Mouse (Mus musculus) cortical plate, adult 2 months (tissue): ENCODE results near the gene Ugt1a2. TPM values are rescaled to one million over a fixed set of nuclear protein-coding genes. Genes with fewer than 3 reads are reported as not detected.

Source experiments
- H3K27ac ChIP-seq: fragments of 200-500 bp; 2 replicates; pipeline ENCODE4 v1.5.1; 2012; ENCODE audit warnings: low read length, control low read depth, inconsistent platforms; ENCODE audit not compliant: insufficient read depth
- H3K4me1 ChIP-seq: fragments of 200-500 bp; 2 replicates; pipeline ENCODE4 v1.6.1; 2011; ENCODE audit warnings: low read length; ENCODE audit not compliant: control insufficient read depth, insufficient read depth
- H3K4me3 ChIP-seq: fragments of 200-500 bp; 2 replicates; pipeline ENCODE4 v1.5.1; 2011; ENCODE audit warnings: mild to moderate bottlenecking, low read length, control low read depth; ENCODE audit not compliant: insufficient read depth
- CTCF ChIP-seq: fragments of 200-500 bp; IDR thresholded peaks from 2 replicates; pipeline ENCODE4 v1.5.1; 2011; ENCODE audit warnings: mild to moderate bottlenecking, control low read depth, low read length; ENCODE audit not compliant: insufficient read depth; ENCODE audit errors: extremely low read depth
- POLR2A ChIP-seq: fragments of 200-500 bp; IDR thresholded peaks from 2 replicates; pipeline ENCODE4 v1.6.1; 2011; ENCODE audit warnings: mild to moderate bottlenecking, low read length, control low read depth; ENCODE audit not compliant: insufficient read depth; ENCODE audit errors: extremely low read depth
- polyA plus RNA-seq: library from polyadenylated mRNA; depleted of rRNA; stranded (reverse); fragments of >200 nt; gene quantifications from 2 replicates; pipeline ENCODE4 v1.2.3, GENCODE M21; 2012

Gene Ugt1a2
- polyA plus RNA-seq, 1 experiment, result not detected

DNA sequence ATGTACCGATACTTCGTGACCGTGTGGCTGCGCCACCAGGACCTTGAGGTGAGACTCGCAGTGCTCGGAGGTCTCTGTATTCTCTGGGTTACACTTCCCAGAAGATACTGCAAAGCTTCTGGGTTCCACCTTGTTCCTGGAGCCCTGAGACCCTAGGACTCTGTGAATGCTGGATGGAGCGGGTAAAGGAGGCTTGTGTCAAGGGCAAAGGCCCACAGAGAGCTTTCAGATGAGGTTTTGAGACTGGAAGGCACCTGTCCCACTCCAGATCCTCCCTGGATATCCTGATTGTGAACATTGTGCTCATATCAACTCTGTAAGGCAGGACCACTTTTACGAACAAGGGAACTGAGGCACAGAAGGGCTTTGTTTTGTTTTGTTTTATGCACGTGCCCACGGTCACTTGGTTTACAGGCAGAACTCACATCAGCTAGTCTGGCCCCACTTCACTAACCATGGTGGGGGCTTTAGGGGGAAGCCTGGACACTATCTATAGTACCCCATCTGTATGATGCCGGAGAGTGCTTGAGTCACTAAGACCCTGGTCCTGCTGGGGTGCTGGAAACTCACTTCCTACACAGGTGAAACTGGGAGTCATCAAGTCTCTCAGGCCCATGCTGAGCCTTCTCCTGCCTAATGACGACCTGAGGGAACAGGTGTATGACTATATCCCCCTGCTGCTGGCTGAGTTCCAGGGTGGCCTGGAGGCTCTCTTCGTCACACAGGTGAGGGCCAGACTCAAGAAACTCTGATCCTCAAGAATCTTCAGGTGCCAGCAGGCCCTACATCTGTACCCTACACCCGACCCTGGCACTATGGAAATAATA, 33.2 kb downstream of the Ugt1a2 start:
- Histone ChIP-seq H3K4me1 (no peaks in the 10 kb centered on the region), H3K4me3 (no peak overlapping the region), H3K27ac (no peak overlapping the region)
- TF ChIP-seq CTCF (no peak), POLR2A (no peak)

DNA sequence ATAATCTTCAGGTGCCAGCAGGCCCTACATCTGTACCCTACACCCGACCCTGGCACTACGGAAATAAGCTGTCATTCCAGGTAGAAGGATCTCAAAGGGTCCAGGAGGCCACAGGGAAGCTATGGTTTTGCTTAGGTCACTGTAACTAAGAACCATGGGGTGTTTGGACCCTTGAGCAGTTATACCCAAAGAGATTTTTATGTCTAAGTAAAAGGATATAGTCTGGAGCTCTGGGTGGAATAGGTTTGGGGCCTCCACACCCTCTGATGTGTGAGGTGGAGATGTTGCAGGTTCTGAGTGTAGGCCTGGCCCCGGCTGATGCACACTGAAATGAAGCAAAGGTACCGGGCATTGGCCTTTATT, 33.8 kb downstream of the Ugt1a2 start:
- TF ChIP-seq CTCF (no peak), POLR2A (no peak)
- Histone ChIP-seq H3K4me1 (no peaks in the 10 kb centered on the region), H3K4me3 (no peak overlapping the region), H3K27ac (no peak overlapping the region)

DNA sequence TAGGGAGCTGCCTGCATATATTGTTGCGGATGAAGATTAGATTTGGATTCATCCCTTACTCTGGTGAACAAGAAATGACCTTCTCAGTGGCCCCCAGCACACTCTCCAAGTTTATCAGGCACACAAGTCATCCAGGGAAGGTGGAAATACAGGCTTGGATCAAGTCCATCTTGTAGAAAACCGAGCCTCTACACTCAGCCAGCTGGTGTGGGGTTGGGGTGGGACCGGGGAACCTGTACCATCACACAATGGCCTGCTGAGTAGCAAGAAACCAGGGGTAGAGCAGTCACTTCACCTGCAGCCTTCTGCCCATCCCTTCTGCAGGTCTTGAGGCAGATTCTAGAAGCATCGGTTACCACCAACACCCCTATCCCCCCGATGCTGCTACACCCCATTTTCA, 34.2 kb downstream of the Ugt1a2 start:
- no peaks in the 10 kb centered on the region for H3K4me1 ChIP-seq
- TF ChIP-seq CTCF (no peak), POLR2A (no peak)
- H3K4me3 ChIP-seq, result no peak overlapping the region
- no peak overlapping the region for H3K27ac ChIP-seq

DNA sequence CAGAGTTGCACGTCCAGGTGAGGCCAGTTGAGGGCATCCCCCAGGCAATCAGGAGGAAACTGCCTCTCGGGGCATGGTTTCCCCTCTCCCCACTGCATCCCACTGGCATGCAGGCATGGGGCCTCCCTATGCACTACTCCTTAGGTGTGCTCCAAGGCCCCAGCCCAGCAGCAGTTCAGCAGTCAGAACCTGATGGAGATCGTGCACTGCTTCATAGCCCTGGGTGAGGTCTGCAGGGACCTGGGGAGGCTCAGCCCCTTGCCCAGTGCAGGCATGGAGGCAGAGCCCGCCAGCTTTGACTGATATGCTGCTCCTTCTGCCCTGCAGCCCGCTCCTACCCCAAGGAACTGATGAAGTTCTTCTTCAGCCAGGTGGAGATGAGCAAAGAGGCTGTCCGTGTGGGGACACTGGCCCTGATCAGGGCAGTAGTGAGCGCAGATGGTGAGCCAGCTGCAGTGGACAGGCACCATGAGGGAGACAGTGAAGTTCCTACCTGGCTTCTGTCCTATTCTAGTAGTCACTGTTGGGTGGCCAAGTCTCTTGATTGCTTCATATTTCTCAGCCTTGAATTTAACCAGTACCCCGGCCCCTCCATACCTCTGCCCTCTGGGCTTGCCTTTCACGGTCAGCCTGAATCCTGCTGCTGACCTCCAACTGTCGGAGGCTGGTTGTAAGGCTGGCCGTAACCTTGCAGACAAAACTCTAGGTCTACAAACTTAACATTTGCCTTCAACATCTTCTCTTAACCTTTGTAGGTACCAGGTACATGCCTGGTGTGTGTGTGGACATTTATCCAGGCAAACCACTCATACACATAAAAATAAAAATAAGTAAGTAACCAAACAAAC, 34.9 kb downstream of the Ugt1a2 start:
- no peak overlapping the region for H3K4me3 ChIP-seq
- no peaks in the 10 kb centered on the region for H3K4me1 ChIP-seq
- no peak overlapping the region for H3K27ac ChIP-seq
- TF ChIP-seq POLR2A (no peak), CTCF (no peak)

DNA sequence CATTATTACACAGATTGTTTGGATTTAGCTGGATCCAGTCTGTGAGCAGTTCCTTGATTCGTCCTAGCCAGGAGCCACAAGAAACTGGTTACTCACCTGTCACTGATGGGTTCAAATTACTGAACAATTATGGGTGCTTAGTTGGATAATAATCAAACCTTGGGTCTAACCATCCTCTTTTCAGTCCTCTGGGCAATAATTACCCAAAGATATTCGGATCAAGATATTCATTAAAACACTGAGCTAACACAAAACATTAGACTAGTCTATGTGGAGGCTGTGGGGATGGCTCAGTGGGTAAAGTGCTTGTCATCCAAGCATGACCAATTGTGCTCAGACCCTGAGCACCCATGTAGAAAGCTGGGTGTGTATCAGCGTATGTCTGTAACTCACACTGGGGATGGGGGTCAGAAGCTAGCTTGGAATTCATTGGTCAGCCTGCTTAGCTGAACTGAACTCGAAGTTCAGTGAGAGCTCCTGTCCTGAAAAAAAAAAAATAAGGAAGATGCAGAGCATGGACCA, 35.6 kb downstream of the Ugt1a2 start:
- H3K4me1 ChIP-seq, result no peaks in the 10 kb centered on the region
- no peak for TF ChIP-seq POLR2A
- TF ChIP-seq CTCF, result no peak

DNA sequence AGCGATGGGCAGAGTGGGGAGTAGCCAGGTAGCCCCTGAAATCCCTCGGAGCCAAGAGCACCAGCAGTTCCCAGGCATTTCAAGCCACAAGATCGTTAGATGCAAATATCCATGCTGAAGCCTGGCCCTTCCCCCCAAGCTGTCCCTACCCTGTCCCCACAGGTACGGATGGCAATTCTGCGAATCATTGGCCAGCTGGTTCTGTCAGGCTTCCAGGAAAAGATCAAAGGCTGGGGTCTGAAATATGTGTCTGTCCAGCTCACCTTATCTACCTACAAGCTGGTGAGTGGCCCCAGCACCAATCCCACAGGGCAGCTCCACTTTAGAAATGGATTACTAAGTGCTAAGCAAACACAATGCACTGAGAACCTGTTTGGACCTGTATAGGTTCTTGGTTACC, 36.9 kb downstream of the Ugt1a2 start:
- TF ChIP-seq CTCF, result no peak
- TF ChIP-seq POLR2A, result no peak
- Histone ChIP-seq H3K4me1 (no peaks in the 10 kb centered on the region), H3K4me3 (no peak overlapping the region), H3K27ac (no peak overlapping the region)

More for the DNA sequence above, 35.6 kb downstream of the Ugt1a2 start:
- Histone ChIP-seq H3K27ac (no peak overlapping the region), H3K4me3 (no peak overlapping the region)

DNA sequence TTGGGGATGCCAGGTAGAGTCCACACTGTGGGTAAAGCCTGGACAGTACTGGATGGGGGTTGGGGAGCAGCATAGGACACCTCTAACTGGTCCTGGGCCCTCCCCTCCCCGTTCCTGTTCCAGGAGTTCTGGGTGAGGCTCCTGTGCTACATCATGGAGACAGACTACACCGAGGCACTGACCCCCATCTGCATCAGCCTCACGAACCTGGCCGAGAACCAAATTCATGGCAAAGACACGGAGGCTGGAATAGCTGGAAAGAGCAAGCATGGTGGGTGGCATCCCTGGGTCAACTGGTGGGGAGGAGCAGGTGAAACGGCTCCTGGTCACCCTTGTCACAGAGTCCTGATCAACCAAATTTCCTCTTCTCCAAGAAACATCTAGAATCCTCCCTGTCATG, 38.4 kb downstream of the Ugt1a2 start:
- Histone ChIP-seq H3K4me1 (no peaks in the 10 kb centered on the region), H3K4me3 (no peak overlapping the region), H3K27ac (no peak overlapping the region)
- TF ChIP-seq POLR2A (no peak), CTCF (no peak)

DNA sequence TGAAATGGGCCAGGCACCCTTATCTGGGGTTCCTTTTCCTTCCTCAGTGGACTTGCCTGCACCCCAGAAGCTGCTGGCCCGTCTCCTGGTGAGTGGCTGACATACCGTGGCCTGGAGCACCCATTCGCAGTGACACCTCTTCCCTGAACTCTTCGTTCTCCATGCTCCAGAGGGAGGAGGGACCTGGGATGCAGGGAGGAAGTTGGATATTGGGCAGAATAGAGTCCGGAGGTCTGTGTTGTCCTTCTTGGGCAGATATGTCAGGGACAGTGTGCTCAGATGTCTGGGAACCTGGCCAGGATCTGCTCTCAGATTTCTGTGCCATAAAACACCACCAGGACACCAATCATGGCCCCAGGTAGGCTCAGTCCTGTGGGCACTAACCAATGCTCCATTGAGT, 39.7 kb downstream of the Ugt1a2 start:
- Histone ChIP-seq H3K4me3 (no peak overlapping the region), H3K4me1 (no peaks in the 10 kb centered on the region), H3K27ac (no peak overlapping the region)
- TF ChIP-seq POLR2A (no peak), CTCF (no peak)

DNA sequence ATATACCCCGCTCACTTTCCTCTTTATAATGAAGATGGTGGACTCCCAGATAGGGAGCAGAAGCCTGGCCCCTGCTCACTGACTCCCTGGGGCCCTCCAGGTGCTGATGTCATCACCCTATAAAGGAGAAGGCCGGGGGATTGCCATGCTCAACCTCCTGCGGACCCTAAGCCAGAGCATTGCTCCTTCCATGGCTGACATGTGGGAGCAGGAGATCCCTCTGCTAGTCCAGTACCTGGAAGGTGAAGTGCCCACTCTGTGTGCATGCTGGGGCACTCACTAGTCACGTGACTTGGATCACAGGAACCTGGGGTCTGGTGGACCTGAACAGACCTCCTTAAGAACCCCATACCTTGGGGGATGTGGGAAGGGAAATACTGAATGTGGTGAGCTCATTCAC, 40.2 kb downstream of the Ugt1a2 start:
- no peak for TF ChIP-seq POLR2A
- TF ChIP-seq CTCF, result no peak

DNA sequence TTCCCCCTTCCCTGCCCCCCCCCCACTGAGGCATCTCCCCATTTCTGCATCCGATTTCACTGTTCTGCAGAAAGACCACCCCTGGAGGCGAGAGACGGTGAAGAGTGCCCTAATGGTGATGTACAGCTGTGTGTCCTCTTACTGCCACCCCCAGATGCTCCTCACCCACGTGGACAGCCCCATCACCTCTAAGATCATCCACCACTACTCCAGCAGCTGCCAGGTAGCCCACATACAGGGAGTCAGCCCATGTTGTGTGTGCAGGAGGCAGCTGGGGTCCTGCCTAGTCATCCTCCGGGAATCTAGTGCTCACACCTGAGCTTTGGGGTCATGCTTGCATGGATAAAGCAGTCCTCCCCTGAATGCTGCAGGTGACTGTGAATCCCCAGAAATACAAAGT, 43.5 kb downstream of the Ugt1a2 start:
- TF ChIP-seq POLR2A, result no peak
- no peak for TF ChIP-seq CTCF
- no peak overlapping the region for H3K4me3 ChIP-seq
- H3K4me1 ChIP-seq, result no peaks in the 10 kb centered on the region
- H3K27ac ChIP-seq, result no peak overlapping the region

More for the DNA sequence above, 40.2 kb downstream of the Ugt1a2 start:
- Histone ChIP-seq H3K27ac (no peak overlapping the region), H3K4me1 (no peaks in the 10 kb centered on the region), H3K4me3 (no peak overlapping the region)
